Mouse (Mus musculus) left cerebral cortex, postnatal 10 days (tissue): ENCODE measurements around the gene Cspg5. TPM values are rescaled to one million over a fixed set of nuclear protein-coding genes. Genes with fewer than 3 reads are reported as not detected.
A peak's percentile ranks its signal among the peaks of the same experiment; 100 is the strongest.

Source experiments
- DNase-seq, 2 experiments: peaks; one replicate each; pipeline ENCODE4 v3.0.0; 2021 to 2022; ENCODE audit warnings: low spot score in 2 of 2, mixed read lengths in 1 of 2; ENCODE audit errors: extremely low spot score in 1 of 2
- intact Hi-C: fragments of 180-260 bp; cut with DNase I; formaldehyde crosslinking; loops from one replicate; pipeline ENCODE4 v1.15.1; 2025
- microRNA-seq: library from miRNA; unstranded; fragments of <30 nt; microRNA quantifications from one replicate; pipeline ENCODE4 v1.2.0, GENCODE M21; 2022
- total RNA-seq, 2 experiments: library from RNA; stranded (reverse); gene quantifications; 2 replicates each; pipeline ENCODE4 v1.2.3; 2021

Cspg5 gene
- total RNA-seq, 2 experiments from 2014 or later: 529 to 558 TPM

GRCm38 (mm10) chr9:110296867-110297627, 53.5 kb downstream of the Cspg5 start:
- peak; percentile 84 to 86 for DNase-seq
- intact Hi-C loops: loop anchor here (5.0 to 10.0 kb wide), 3 partner anchors 100 to 162 kb away; no protein-coding TSS in a partner anchor

DNA sequence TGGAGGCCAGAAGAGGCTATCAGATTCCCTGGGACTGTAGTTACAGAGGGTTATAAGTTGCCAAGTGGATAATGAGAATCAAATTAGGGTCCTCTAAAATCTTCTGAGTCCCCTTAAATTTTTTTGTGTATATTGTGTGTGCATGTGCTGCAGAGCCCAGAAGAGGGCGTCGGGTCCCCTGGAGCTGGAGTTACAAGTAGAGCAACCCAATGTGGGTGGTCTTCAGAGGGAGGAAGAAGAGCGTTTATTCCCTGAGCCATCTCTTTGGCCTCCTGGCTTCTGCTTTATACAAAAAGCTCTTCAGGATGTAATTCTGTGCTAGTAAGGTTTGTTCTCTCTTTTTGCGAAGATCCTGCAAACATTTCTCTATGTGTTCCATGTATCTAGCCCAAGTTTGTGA, 60.9 kb downstream of the Cspg5 start:
- intact Hi-C loops: no loop called here
- DNase-seq: peak in 1 of 2 experiments; percentile 46

GRCm38 (mm10) chr9:110304969-110305651, 61.5 kb downstream of the Cspg5 start, which contains the start of gene Elp6:
TSS of gene Elp6 (plus strand) at chr9:110305173.
- DNase-seq: peak; percentile 89 to 93
- intact Hi-C loops: no loop called here

DNA sequence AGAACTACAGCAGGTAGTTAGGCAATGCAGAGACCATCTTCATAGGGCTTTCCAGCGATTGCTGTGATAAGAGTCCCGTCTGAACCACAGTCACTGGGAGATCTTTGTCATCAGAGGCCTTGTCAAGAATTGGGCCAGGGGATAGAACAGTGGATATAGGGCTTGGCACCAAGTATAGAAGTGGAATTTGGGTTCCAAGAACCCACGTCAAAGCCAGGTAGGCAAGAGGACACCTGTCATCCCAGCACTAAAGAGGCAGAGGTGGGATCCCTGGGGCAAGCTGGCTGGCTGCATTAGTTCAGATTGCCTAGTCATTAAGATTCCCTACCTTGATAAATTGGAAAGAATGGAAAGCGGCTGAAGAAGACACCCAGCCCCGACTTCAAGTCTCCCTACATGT, 62.8 kb downstream of the Cspg5 start:
- intact Hi-C loops: no loop called here
- DNase-seq: no peak

Small RNA genes lying within 50 kb of the gene (microRNA-seq; reads per million reads assigned to microRNA genes)
- 124 reads per million, percentile 59 among the genes with 10 or more reads in this experiment for gene Mir6236

Other genes starting within 250 kb of the Cspg5 start
- 10 to 100 TPM; 72.1 to 74.1 TPM for gene Smarcc1, start 126.1 kb upstream of the Cspg5 start, total RNA-seq
- gene Dhx30, start 126.0 kb upstream of the Cspg5 start, total RNA-seq: 100 to 1,000 TPM; 144 to 153 TPM
- gene Elp6, start 61.4 kb downstream of the Cspg5 start, total RNA-seq: 10 to 100 TPM; 13.0 to 13.6 TPM
- gene Scap, start 89.5 kb downstream of the Cspg5 start, total RNA-seq: 100 to 1,000 TPM in 1 of 2 experiments, 10 to 100 TPM in 1; 98.0 to 106 TPM
- gene Ptpn23, start 164.4 kb downstream of the Cspg5 start, total RNA-seq: 10 to 100 TPM; 49.0 to 50.1 TPM
- not detected for gene Ngp, start 176.0 kb downstream of the Cspg5 start, total RNA-seq
- gene Klhl18, start 232.9 kb downstream of the Cspg5 start, total RNA-seq: 10 to 100 TPM; 37.6 to 45.2 TPM
- 1 to 10 TPM; 4.4 to 4.5 TPM for gene Kif9, start 233.2 kb downstream of the Cspg5 start, total RNA-seq